Mouse (Mus musculus): Measurements from ENCODE around the gene Prtn3.
"Not testable (repeated sequence)": the region's sequence is repeated elsewhere in the genome, so short reads cannot be mapped to it uniquely, and the experiment has no call there.

Gene Prtn3

GRCm38 (mm10) chr10:79877174-79877573, 2.9 kb downstream of the Prtn3 start:
- DNase-seq (ENCODE audit: low spot score in 2 of 2), result no peak

DNA sequence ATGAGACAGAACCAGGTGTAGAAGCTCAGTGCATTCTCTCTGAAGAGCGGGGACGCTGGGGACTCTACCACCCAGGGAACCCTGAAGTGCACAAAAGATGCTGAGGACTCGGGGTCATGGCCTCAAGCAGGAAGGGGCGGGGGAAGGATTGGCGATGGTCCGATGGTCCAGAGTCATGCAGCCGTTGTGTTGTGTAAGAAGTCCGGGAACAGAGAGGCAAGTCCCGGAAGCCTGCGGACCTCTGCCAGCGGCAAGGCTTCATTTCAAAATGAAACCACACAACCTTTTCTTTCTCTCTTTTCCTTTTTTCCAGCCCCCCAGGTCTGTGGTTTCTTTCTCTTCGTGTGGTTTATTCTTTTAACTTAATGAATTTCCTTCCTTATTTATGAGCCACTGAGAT, 3.5 kb downstream of the Prtn3 start:
- DNase-seq (ENCODE audit: low spot score in 2 of 2), result no peak

GRCm38 (mm10) chr10:79879527-79879926, 5.3 kb downstream of the Prtn3 start:
- no peak for DNase-seq (ENCODE audit: low spot score in 2 of 2)

DNA sequence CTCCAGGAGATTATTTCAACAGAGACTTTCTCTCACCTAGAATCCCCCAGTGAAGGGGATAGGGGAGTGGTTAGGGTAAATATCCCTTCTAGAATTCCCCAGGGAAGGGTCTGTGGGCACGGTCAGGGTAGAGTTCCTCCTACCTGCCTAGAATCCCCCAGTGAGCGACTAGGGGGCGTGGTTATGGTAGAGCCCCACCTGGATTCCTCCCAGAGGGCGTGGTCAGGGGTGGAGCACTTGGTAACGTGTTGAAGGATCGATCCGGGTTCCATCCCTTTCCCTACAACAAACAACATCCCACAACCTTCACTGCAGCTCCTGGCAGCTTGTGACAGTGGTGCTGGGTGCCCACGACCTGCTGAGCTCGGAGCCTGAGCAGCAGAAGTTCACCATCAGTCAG, 6.4 kb downstream of the Prtn3 start:
- no peak for DNase-seq (ENCODE audit: low spot score in 2 of 2)

- DNase-seq (ENCODE audit: low spot score in 2 of 2), result no peak
Measured at GRCm38 (mm10) chr10:79881981-79882380, 7.7 kb downstream of the Prtn3 start.

DNA sequence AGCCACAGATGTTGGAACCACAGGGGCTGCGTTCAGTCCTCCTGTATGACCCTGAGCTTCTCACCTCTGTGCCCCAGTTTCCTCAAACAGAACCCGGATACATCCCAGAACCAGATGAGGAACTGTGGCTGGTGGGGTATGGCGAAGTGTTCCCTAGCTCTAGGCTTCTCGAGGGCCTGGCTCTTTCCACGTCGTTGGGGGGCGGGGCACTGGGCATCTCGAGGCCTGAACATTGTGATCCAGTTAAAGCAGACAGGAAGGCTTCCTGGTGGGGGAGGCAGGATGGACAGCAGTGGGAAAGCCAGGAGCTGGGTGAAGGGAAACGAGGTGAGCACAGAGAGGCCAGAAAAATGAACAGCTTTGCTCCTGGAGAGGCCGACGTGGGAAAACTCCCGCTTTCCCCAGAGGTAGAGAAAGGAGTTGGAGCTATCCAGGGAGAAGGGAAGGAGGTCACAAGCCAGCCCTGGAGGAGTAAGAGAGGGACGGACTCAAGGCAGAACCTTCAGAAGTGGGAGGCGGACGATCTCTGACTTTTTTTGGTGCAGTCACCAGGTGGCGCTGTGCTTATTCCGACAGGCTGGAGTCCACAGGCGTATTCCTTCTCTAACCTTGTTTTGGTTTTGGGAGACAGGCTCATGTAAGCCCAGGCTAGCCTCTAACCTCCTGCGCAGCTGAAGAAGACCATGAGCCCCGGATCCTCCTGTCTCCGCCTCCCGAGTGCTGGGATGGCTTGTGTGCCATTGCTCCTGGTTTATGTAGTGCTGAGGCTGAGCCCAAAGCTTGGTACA, 9.2 kb downstream of the Prtn3 start:
- peak; percentile 59 to 69 for DNase-seq (ENCODE audit: low spot score in 2 of 2)

- DNase-seq (ENCODE audit: low spot score in 2 of 2), result no peak
Measured at GRCm38 (mm10) chr10:79884446-79884845, 10.2 kb downstream of the Prtn3 start.

- DNase-seq (ENCODE audit: low spot score in 2 of 2), result not testable (repeated sequence)
Measured at GRCm38 (mm10) chr10:79884938-79885337, 10.7 kb downstream of the Prtn3 start.

GRCm38 (mm10) chr10:79886054-79886453, 11.8 kb downstream of the Prtn3 start, which contains the start of gene Elane:
Gene Elane, plus strand, starts transcription at chr10:79886247.
- DNase-seq (ENCODE audit: low spot score in 2 of 2), result no peak

DNA sequence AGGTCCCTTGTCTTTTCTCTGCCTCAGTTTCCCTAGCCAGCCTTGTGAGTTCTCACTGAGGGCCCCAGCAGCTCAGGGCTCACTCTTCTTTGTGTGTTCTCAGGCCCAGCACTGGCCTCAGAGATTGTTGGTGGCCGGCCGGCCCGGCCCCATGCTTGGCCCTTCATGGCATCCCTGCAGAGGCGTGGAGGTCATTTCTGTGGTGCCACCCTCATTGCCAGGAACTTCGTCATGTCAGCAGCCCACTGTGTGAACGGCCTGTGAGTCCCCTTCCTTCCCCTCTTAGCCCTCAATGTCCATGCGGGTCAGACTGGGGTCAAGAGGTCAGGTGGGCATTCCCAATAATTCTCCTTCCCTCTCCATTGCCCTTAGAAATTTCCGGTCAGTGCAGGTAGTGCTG, 12.3 kb downstream of the Prtn3 start:
- DNase-seq (ENCODE audit: low spot score in 2 of 2), result no peak

GRCm38 (mm10) chr10:79889386-79889785, 15.1 kb downstream of the Prtn3 start:
- no peak for DNase-seq (ENCODE audit: low spot score in 2 of 2)

DNA sequence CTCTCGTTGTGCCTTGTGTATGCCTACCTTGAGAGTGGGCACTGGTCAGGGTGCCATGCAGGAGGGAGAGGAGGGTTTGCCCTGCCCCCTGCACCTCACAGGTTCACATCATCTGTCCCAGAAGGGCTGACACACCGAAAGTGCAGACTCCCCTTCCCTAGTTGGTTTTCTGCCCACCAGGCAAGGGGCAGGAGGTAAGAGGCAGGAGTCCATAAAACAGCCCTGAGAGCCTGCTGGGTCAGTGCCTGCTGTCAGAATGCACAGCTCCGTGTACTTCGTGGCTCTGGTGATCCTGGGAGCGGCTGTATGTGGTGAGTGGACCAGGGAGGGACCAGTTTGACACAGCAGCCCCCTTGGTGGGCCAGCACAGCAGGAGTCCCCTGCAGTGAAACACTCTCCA, 16.4 kb downstream of the Prtn3 start, which contains the start of gene Cfd:
TSS of gene Cfd (plus strand) at position 184 of the 400 bp plus-strand sequence.
- DNase-seq (ENCODE audit: low spot score in 2 of 2), result no peak

DNA sequence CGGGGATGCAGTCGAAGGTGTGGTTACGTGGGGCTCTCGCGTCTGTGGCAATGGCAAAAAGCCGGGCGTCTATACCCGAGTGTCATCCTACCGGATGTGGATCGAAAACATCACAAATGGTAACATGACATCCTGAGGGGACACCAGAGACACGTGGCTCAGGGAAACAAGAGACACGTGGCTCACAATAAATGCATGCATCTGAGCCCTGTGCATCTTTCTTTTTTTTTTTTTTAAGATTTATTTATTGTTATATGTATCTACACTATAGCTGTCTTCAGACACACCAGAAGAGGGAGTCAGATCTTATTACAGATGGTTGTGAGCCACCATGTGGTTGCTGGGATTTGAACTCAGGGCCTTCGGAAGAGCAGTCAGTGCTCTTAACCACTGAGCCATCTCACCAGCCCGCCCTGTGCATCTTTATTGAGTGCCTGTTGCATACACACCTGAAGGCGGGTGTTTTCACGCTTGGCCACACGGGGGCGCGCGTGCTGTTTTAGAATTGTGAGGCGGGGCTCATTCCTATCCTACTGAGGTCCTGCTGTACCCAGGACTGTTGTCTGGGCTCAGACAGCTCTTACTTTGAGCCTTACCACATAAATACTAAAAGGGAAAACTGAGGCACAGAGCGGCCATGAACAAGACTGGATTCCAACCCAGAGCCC, 18.3 kb downstream of the Prtn3 start:
- peak; percentile 55 to 61 for DNase-seq (ENCODE audit: low spot score in 2 of 2)

GRCm38 (mm10) chr10:79896306-79896705, 22.0 kb downstream of the Prtn3 start:
- no peak for DNase-seq (ENCODE audit: low spot score in 2 of 2)

DNA sequence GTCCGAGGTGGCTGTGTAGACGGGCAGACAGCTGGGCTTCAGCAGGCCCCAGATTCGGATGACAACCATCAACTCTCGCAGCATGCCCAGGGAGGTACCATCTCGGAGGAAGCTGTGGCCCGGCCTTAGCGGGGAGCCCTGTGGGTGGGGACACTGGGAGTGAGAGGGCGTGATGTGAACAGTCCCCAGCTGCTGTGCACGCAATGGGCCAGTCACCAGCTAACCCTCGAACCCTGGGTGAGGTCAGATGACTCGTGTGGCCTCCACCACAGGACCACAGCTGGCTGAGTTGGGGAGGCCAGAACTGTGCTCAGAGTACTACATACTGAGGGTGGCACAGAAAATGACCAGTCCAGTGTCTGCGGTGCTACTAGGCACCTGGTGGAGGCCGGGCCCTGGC, 22.5 kb downstream of the Prtn3 start:
- no peak for DNase-seq (ENCODE audit: low spot score in 2 of 2)

GRCm38 (mm10) chr10:79897316-79898245, 23.3 kb downstream of the Prtn3 start:
- DNase-seq (ENCODE audit: low spot score in 2 of 2), result no peak

- DNase-seq (ENCODE audit: low spot score in 2 of 2), result peak; percentile 89 to 91
Measured at GRCm38 (mm10) chr10:79900951-79901410, 26.7 kb downstream of the Prtn3 start.

- no peak for DNase-seq (ENCODE audit: low spot score in 2 of 2)
Measured at GRCm38 (mm10) chr10:79906712-79907111, 32.4 kb downstream of the Prtn3 start.

GRCm38 (mm10) chr10:79907415-79907814, 33.1 kb downstream of the Prtn3 start:
- DNase-seq (ENCODE audit: low spot score in 2 of 2), result no peak

- peak; percentile 91 to 92 for DNase-seq (ENCODE audit: low spot score in 2 of 2)
Measured at GRCm38 (mm10) chr10:79908167-79909091, 34.2 kb downstream of the Prtn3 start, which contains the start of gene Med16. Gene Med16, minus strand, starts transcription at chr10:79908923.
